Mouse (Mus musculus) thymus, adult 2 months (tissue): ENCODE results near the gene Lrrc15. TPM values are rescaled to one million over a fixed set of nuclear protein-coding genes. Genes with fewer than 3 reads are reported as not detected.

Experiments
- DNase-seq: peaks from one replicate; pipeline ENCODE4 v3.0.0; 2021
- H3K27ac ChIP-seq: fragments of 200-500 bp; 2 replicates; pipeline ENCODE4 v1.5.1; 2012; ENCODE audit warnings: low read length, control low read depth; ENCODE audit not compliant: control insufficient read depth, insufficient read depth
- H3K27me3 ChIP-seq: fragments of 200-500 bp; 2 replicates; pipeline ENCODE4 v1.6.1; 2012; ENCODE audit warnings: mild to moderate bottlenecking, low read length, moderate library complexity, mixed read lengths; ENCODE audit not compliant: control insufficient read depth, insufficient read depth
- H3K36me3 ChIP-seq: fragments of 200-500 bp; 2 replicates; pipeline ENCODE4 v1.6.1; 2012; ENCODE audit warnings: mild to moderate bottlenecking, low read length, moderate library complexity; ENCODE audit not compliant: control insufficient read depth, insufficient read depth
- H3K4me1 ChIP-seq: fragments of 200-500 bp; replicated peaks from 2 replicates; pipeline ENCODE4 v1.6.1; 2012; ENCODE audit warnings: low read length; ENCODE audit not compliant: control insufficient read depth, insufficient read depth
- H3K4me3 ChIP-seq: fragments of 200-500 bp; 2 replicates; pipeline ENCODE4 v1.5.1; 2012; ENCODE audit warnings: mild to moderate bottlenecking, low read length, control low read depth, moderate library complexity; ENCODE audit not compliant: control insufficient read depth, insufficient read depth
- CTCF ChIP-seq: fragments of 200-500 bp; IDR thresholded peaks from 2 replicates; pipeline ENCODE4 v1.5.1; 2012; ENCODE audit warnings: mild to moderate bottlenecking, control low read depth, low read length, moderate library complexity, borderline replicate concordance; ENCODE audit not compliant: control insufficient read depth, poor library complexity, insufficient read depth; ENCODE audit errors: extremely low read depth
- POLR2A ChIP-seq: fragments of 200-500 bp; IDR thresholded peaks from 2 replicates; pipeline ENCODE4 v1.6.1; 2012; ENCODE audit warnings: mild to moderate bottlenecking, low read length, control low read depth, moderate library complexity; ENCODE audit not compliant: control insufficient read depth, poor library complexity, insufficient read depth; ENCODE audit errors: extremely low read depth
- WGBS: fragments of 180-500 bp; shearing (Covaris S2); methylation state at CpG from one replicate; pipeline ENCODE4 v1.1.7; 2018; 5-methylcytosine and 5-hydroxymethylcytosine counted together
- polyA plus RNA-seq: library from polyadenylated mRNA; depleted of rRNA; stranded (reverse); fragments of >200 nt; gene quantifications from 2 replicates; pipeline ENCODE4 v1.2.3, GENCODE M21; 2012

The Lrrc15 gene
- polyA plus RNA-seq, 1 experiment: 0.51 TPM

DNA sequence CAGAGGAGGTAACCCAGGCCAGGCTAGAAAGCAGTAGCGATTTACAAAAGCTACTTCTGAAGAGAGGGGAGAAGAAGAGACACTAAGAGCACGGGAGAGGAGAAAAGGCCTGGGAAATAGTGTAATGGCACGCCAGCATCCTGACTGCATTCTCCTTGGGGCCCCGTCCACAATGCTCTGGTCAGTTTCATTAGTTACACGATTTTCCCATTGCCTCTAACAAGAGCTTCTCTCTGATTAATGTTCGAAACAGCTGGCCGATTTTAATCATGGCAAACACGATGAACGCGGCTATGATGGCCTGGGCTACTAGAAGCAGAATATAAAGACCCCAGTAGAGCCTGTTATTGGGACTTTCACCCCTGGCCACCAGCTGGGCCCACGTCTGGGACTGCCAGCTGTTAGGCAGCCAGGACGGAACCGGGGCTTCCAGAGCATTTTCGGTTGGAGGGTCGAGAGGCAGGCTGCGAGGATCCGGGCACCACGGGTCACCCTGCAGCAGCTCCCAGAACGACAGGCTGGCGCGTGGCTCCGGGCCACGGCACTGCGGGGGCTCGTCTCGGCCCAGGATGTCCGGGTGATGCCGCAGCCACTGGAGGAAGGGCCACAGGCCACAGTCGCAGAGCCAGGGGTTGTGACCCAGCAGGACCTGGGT lies 25.0 kb upstream of the Lrrc15 start:
- peak overlapping the region; percentile 41 for H3K4me3 ChIP-seq
- 26% methylated on average over 29 of the region's 29 CpGs for WGBS
- no peaks in the 10 kb centered on the region; the same call in 1 of the 2 replicates for H3K27me3 ChIP-seq
- peaks cover 15% of the 10 kb centered on the region for H3K4me1 ChIP-seq
- H3K27ac ChIP-seq: no peak overlapping the region
- DNase-seq: no peak
- no peaks in the 10 kb centered on the region for H3K36me3 ChIP-seq
- TF ChIP-seq CTCF (no peak), POLR2A (no peak)

- WGBS: 71% methylated on average over 12 of the region's 12 CpGs
- DNase-seq: no peak
- Histone ChIP-seq H3K36me3 (no peaks in the 10 kb centered on the region), H3K27ac (no peak overlapping the region), H3K4me3 (no peak overlapping the region), H3K4me1 (peaks cover 15% of the 10 kb centered on the region), H3K27me3 (no peaks in the 10 kb centered on the region; the same call in 1 of the 2 replicates)
- TF ChIP-seq CTCF: no peak
- TF ChIP-seq POLR2A: no peak
Measured at GRCm38 (mm10) chr16:30307306-30307705, 24.2 kb upstream of the Lrrc15 start.

DNA sequence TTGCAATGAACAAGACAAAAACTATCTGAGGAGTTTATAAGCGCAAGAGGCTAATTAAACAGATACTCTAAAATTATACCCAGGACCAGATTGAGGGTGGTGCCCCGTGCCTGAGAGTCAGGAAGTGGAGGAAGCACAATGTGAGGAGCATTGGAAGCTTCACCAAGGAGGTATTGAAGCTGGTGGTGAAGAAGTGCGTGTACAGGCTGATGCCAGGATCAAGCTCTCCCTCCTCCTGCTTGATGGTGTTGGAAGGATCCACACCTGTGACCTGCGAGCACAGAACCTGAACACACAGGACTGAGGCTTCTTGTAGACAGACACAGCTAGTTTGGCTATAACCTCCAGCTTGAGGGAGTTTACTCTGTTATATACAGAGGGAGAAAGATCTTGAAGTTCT lies 23.0 kb upstream of the Lrrc15 start:
- H3K4me3 ChIP-seq: no peak overlapping the region
- no peaks in the 10 kb centered on the region; the same call in 1 of the 2 replicates for H3K27me3 ChIP-seq
- 90% methylated on average over 4 of the region's 4 CpGs for WGBS
- TF ChIP-seq POLR2A: no peak
- no peak for TF ChIP-seq CTCF
- H3K27ac ChIP-seq: no peak overlapping the region
- peaks cover 15% of the 10 kb centered on the region for H3K4me1 ChIP-seq
- DNase-seq: no peak
- H3K36me3 ChIP-seq: no peaks in the 10 kb centered on the region

DNA sequence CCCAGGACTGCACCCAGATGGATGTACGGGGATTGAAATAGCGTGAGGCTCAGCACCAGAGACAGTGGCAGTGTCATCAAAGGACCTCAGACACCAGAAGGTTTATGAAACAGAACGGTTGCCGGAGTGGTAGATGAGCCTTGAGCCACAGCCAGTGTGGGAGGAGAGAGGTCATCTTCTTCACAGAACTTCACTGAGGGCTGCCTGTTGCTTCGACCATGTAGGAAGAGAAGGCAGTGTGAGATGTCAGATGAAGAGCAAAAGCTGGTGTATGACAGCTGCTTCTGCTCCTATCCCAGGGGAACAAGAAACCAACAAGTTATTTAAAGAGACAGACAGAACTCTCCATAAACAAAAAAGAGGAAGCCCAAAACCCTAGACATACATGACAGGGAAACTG lies 21.2 kb upstream of the Lrrc15 start:
- WGBS: 72% methylated on average over 5 of the region's 5 CpGs
- no peak overlapping the region for H3K4me3 ChIP-seq
- no peaks in the 10 kb centered on the region; the same call in 1 of the 2 replicates for H3K27me3 ChIP-seq
- TF ChIP-seq CTCF (no peak), POLR2A (no peak)
- peaks cover 9% of the 10 kb centered on the region for H3K4me1 ChIP-seq
- no peak overlapping the region for H3K27ac ChIP-seq
- no peak for DNase-seq
- no peaks in the 10 kb centered on the region for H3K36me3 ChIP-seq

DNA sequence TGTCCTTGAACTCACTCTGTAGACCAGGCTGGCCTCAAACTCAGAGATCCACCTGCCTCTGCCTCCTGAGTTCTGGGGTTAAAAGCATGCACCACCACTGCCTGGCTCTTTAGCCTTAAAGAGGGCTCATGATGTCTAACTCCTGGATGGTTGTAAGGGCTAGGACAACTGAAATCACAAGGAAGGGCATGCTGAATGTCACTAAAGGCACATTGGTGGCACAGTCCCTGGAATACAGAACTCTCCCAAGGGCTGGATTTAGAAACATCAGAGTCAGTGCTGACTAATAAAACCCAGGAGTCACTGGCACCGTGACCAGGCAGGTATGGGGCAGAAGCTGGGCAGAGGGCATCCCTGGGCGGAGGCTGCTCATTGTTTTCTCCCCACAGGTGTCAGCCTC lies 20.4 kb upstream of the Lrrc15 start:
- Histone ChIP-seq H3K27ac (no peak overlapping the region), H3K4me1 (peaks cover 3% of the 10 kb centered on the region; the same call in 1 of the 2 replicates), H3K27me3 (no peaks in the 10 kb centered on the region; the same call in 1 of the 2 replicates), H3K36me3 (no peaks in the 10 kb centered on the region), H3K4me3 (no peak overlapping the region)
- no peak for TF ChIP-seq CTCF
- no peak for TF ChIP-seq POLR2A
- no peak for DNase-seq
- WGBS: 90% methylated on average over 2 of the region's 2 CpGs

- H3K36me3 ChIP-seq: no peaks in the 10 kb centered on the region
- no peaks in the 10 kb centered on the region; the same call in 1 of the 2 replicates for H3K27me3 ChIP-seq
- H3K4me3 ChIP-seq: no peak overlapping the region
- TF ChIP-seq POLR2A (no peak), CTCF (no peak)
- no peak overlapping the region for H3K27ac ChIP-seq
- H3K4me1 ChIP-seq: no peaks in the 10 kb centered on the region
- no peak for DNase-seq
- 89% methylated on average over 6 of the region's 6 CpGs for WGBS
Measured at GRCm38 (mm10) chr16:30302686-30303085, 19.6 kb upstream of the Lrrc15 start.

- Histone ChIP-seq H3K4me3 (no peak overlapping the region), H3K27ac (no peak overlapping the region), H3K27me3 (no peaks in the 10 kb centered on the region), H3K4me1 (no peaks in the 10 kb centered on the region), H3K36me3 (no peaks in the 10 kb centered on the region)
- TF ChIP-seq CTCF: no peak
- no peak for TF ChIP-seq POLR2A
- no peak for DNase-seq
- 58% methylated on average over 10 of the region's 10 CpGs for WGBS
Measured at GRCm38 (mm10) chr16:30299711-30300277, 16.7 kb upstream of the Lrrc15 start.
